Mouse (Mus musculus) lung, adult 18-20 months (tissue): Measurements from ENCODE around the gene Smim7.

Source experiments
- DNase-seq, 2 experiments: peaks; one replicate each; pipeline ENCODE4 v3.0.0; 2022; ENCODE audit warnings: mixed read lengths in 2 of 2

The Smim7 gene

DNA sequence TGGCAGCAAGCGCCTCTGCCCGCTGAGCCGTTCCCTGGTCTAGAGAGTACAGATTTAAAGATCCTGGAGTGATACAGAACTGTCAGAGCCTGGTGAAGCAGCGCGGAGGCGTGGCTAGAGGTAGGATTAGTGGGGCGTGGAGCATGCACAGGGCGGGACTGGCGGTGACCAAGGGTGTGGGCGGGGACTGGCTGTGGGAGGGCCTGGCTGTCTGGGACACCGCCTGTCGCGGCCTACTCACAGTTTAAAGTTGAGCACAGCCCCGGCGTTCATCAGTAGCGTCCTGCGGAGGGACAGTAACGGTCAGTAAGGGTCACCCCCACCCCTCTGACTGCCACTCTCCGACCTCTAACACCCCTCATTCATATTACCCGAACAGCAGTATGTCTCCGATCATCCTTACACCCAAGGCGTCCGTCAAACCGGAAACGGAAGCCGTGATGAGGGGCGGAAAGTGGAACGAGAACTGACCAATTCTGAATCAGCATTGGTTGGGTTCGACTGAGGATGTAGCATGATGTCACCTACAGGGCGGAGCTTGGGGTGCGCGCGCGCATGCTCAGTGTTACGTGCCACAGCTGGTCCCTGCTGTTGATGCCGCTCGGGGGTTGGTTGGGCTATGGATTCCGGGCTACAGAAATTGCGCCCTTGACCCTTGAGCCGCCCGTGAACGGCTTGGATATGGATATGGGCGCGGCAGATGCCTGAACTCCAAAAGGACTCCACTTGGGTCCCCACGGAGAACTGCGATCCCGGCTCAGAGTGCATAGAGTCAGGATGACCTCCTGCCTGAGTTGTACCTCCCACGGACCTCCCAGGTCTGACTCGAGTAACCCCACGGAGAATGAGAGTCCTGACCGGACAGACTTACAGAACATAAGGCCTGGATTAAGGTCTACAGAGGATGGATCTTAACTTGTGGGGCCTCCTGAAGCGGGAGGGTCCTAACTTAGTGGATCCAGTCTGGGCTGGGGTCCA lies at the start of gene Smim7:
Smim7 (minus strand) TSS at position 456 of the 978 bp plus-strand sequence.
- peak; percentile 99 for DNase-seq

DNA sequence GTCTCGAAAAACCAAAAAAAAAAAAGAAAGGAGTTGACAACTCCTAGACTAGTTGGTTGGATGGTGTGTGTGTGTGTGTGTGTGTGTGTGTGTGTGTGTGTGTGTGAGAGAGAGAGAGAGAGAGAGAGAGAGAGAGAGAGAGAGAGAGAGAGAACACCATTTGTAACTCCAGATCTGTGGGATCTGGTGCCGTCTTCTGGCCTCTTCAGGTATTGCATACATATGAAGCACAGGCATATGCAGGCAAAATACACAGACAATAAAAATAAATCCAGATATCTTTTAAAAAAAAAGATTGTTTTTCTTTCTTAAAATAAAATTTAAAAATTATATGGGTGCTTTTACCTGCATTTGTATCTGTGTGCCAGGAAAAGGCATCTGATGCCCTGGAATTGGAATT lies 19.3 kb upstream of the Smim7 start:
- DNase-seq: peak; percentile 23 to 38

DNA sequence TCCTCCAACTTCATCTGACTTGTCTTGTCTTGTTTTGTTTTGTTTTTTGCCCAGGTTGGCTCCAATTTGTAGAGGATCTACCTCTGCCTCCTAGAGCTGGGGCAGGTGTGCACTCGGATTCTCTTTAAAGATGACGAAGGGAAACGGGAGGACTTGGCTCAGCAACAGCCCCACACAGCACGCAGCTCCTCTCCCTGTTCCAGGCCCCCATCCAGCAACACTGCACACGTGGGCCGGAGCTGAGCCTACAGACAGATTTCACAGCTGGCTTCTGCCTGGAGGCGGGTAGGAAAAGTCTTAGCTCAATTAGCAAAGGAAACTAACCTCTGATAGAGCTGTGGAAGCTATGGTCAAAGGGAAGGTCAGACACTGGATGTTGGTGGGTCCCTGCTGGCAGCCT lies 18.4 kb upstream of the Smim7 start:
- peak in 1 of 2 experiments; percentile 18 for DNase-seq

DNA sequence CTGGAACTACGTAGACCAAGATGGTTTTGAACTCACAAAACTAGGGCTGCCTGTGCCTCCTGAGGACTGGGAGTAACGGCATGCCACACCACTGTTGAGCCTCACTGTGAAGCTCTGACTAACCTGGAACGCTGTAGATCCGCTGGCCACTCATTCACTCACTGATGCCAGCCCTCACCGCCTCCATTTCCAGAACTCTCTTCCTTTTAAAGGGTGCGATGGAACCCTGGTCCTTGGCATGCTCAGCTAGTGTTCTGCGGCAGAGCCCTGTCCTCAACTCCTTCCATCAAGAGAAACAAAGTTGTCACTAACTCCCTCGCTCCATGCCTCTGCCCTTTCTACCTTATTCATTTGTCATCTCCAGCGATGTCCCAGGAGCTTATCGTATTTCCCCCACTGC lies 18.0 kb upstream of the Smim7 start:
- no peak for DNase-seq

DNA sequence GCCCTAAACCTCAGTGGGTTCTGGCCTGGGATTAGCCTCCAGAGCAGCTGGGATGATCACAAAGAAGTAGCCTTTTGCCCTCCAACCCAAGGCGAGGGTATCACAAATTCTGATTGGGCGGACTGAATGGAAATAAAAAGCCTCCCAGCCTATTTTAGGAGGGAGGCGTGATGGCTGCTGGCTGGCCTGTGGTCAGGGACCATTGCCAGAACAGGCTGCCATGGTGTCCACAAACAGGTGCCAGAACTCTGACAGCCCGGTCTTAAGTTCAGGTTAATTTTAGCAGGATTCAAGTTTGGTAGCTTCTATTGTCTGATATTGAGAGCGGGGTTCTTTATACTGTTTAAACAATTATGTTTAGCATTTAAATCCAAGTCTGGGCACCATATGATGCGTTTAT lies 16.9 kb upstream of the Smim7 start:
- DNase-seq: peak; percentile 15 to 37

DNA sequence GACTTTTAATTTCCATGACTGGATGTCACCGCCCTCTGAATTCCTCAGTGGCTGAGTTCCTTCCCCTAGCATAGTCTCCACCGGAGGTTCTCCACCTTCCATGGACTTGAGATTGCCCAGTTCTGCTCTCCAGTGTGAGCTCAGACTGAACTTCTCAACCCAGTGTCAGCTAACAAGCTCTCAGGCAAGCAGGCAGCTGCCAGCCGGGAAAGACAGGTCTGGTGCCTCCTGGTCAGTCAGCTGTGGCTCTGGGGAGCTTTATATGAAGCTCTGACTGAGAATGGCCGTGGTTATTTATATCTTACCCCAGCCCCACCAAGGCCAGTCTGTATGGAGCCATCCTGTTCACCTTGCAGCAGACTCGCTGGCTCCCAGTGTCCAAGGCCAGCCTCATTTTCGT lies 13.5 kb upstream of the Smim7 start:
- no peak for DNase-seq

DNA sequence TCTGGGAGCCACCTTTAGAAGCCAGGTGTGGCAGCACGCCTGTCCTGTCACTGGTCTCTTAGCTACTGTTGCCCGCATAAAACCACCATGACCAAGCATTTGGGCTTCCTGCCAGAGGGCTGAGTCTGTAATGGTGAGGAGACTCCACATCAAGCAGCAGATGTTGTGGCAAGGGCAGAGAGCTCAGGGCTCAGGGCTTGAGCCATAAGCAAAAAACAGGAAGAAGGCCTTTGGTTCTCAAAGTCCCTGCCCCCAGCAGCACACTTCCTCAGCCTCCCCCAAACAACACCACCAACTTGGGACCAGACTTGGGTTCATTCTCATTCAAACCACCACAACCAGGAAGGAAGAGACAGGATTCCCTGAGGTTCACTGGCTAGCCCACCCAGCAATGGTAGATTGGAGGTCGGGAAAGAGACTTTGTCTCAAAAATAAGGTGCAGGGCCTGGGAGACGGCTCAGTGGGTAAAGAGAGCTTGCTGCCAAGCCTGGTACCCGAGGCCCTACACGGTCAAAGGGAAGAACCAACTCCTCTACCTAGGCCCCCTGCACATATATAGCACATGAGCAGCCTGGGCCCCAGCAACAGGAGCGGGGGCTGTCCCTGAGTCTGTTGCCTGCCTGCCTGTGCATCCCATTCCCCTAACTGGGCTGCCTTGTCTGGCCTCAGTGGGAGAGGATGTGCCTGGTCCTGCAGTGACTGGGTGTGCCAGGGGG lies 12.3 kb upstream of the Smim7 start:
- DNase-seq: peak; percentile 57 to 71

DNA sequence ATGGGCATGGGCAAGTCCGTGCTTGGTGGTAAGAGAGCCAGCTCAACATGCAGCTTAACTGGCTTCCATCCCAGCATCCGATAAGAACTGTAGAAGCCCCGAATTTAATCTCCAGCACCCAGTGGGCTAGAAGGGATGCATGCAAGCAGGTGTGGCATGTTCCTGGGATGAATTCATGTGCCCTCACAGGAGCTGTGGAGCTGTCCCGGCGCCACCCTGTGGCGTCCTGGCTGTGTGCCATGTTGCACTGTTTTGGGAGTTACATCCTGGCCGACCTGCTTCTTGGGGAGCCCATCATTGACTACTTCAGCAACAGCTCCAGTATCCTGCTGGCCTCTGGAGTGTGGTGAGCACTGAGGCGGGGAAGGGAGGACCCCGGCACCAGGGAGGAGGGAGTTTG lies 8.5 kb upstream of the Smim7 start:
- DNase-seq: no peak

DNA sequence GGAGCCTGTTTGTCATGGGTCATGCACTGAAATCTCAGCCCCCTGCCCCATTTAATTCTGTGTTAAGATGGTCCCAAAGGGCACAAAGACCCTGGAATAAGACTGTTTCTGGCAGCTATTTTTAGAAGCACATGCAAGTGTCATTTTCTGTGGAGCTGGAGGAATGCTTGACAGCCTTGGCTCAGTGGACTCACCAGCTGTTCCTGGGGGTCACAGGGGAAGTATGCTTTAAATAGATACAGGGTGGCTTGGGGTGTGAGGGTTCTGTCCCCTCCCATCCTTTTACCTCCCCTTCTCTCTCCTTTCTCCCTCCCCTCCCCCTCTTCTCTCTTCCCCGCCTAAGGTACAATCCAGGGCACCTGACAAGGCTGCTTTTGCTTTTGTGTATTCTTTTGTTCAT lies 7.1 kb upstream of the Smim7 start:
- no peak for DNase-seq

DNA sequence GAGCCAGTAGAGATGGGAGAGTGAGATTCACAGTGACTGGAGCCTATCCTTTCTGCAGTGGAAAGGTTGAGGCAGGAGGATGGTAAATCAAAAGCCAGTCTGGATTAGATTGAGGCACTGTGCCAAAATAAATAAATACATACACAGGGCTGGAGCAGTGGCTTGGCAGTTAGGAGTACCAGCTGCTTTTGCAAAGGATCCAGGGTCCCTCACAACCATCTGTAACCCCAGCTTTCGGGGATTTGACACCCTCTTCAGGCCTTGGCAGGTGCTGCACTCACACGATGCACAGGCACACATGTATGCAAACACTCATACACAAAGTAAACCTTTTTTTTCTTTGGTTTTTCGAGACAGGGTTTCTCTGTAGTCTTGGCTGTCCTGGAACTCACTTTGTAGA lies 6.4 kb upstream of the Smim7 start:
- no peak for DNase-seq

DNA sequence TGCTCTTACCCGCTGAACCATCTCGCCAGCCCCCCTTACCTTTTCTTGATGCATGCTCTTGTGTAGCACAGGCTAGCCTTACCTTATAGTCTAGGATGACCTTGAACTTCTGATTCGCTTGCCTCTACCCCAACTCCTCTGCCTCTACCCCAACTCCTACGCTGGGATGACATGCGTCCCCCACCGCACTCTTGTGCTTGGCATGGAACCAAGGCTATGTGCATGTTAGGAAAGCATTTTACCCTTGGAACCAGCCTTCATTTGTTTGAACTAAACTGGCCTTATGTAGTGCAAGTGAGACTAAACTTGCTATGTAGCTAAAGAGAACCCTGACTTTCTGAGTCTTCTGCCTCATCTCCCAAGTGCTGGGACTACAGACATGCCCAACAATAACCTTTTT lies 5.0 kb upstream of the Smim7 start:
- no peak for DNase-seq

DNA sequence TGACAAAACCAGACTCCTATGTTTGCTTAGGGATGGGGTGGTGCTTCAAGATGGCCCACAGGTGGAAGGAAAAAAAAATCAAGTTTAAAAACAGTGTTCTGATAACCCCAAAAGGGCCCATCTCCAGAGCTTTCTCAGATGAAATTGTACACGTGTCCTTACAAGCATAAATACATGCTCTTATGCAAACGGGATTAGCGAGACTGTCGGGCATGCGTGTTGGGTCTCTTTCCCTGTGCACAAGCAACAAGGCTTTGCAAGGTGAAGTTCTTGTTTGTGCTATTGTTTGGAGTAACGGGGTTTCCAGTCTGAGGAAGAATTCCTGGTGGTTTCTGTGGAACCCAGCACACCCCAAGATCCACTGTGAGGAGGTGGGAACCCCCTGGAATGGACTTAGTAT lies 2.6 kb upstream of the Smim7 start:
- no peak for DNase-seq

DNA sequence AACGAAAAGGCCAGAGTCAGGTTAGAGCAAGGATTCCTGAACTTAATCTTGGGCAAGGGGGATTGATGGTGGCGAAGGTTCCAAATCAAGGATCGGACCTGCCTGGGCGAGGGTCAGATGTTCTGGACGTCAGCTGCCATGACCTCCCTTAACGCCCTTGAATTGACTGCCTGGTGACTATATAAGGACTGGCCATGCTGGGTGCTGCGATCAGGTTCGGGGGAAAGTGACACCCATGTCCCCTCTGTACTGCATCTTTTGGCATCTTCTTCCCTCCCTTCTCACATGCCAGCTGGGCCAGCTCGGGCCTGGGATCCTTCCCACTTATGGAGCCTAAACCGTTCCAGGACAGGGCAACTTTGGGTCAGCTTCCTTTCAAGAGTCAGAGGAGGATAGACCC lies 1.6 kb upstream of the Smim7 start:
- DNase-seq: no peak

DNA sequence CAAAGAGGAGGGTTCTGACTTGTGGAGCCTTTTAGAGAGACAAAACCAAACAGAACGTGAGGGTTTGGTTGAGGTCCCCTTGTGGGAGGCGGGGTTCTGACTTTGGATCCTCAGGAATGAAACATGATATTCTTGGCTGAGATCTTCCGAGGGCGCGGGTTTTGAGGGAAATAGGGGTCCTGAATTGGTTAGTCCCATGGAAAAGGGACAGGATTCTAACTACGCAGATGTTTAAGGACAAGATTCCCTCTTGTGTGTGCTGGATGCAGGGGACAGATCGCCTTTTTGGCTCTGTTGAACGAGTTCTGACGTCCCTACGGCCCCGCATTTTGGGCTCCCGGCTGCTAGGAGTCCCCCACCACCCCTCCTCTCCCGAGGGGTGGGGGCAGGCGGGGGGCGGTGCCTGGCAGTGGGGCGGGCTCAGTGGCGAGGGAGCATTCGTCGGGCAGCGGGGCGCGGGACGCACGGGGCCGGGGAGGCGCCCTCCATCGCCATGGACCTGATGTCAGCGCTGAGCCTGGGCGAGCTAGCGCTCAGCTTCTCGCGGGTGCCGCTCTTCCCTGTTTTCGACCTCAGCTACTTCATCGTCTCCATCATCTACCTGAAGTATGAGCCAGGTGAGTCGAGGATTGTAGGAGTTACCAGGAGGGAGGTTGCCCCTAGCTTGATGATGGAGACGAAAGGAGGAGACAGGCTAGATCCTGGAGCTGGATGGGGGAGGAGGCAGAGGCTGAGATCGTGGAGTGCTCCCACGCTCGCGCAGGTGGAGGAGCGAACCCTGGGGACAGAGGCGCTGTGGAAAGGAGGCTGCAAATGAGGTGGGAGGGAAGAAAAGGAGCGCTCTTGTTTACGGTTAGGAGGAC lies 954 bp upstream of the Smim7 start, which contains the start of gene Tmem38a:
Tmem38a (plus strand) TSS at position 445 of the 863 bp plus-strand sequence.
- DNase-seq: peak; percentile 79 to 83

DNA sequence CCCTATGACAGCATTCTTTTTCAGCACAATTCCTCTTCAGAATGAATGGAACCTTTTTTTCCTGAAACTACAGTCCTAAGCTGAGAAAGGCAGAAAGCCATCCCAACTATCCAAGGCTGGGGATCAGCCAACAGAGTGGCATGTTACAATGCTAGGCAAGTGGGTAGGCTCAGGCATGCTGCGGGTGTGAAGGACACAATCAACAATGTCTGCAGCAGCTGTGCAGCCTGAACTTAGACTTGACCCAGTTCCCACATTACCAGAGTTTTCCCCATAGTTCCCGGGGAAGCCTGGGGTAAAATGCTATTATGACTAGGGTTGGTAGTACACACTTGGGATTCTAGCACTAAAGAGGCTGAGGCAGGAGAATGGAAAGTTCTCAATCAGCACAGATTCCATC lies 4.9 kb downstream of the Smim7 start:
- no peak for DNase-seq

DNA sequence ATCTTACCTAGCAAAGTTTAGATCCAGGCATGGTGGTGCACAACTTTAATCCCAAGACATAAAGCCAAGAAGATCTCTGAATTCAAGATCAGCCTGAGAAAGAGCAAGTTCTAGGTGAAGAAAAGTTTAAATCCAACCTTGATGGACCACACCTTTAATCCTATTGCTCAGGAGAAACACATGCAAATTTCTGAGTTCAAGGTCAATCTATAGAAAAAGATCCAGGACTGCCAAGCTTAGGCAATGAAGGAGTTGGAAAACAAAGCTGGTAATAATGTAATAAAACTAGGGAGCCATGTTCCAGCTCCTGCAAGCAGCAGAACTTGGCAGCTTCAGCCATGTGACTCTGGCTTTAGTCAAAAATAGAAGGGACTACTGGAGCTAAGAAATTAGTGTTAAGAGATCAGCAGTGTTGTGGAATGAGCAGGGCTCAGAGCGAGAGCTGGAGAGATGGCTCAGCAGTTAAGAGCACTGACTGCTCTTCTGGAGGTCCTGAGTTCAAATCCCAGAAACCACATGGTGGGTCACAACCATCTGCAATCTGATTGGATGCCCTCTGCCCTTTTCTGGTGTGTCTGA lies 9.7 kb downstream of the Smim7 start:
- no peak for DNase-seq

DNA sequence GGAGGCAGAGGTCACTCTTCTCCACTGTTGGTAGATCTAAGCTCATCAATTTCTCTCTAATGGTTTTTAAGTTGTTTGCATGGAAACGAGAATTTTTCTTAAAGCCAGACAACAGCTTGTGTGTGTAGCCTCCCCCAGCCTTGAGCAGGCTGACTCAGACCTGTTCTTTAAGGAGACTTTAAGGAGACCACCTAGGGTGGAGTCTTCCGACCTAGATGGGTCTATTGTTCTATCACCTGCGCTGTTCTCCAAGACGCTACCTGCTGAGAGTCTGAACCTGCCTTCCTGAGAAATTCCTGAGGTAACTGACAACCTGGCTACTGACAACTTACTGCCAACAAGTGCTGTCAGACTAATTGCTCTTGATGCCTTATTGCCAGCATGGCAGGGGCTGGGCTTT lies 15.1 kb downstream of the Smim7 start:
- DNase-seq: no peak

DNA sequence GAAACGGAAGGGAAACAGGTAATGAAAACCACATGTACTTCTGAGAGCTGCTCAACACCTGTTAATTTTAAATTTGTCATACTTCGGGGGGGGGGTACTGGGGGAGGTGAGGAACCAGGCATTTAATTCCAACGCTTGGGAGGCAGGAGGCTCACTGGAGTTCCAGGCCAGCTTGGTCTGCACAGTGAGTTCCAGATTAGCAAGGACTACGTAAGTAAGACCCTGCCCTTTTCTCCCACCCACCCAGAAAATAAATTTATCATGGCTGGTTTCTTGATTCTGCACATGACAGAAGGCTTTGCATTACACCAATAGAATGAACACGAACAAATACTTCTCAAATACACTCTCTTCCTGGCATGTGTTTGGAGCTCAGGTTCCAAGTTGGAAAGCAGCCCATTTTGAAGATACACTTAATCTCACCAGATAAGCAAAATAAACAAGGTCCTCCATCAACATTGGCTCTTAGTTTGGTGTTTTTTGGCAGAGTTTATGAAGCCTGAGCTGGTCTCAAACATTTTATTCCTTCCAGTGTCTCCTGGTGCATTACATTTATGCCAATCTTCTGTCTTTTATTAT lies 21.5 kb downstream of the Smim7 start:
- peak; percentile 48 to 79 for DNase-seq

DNA sequence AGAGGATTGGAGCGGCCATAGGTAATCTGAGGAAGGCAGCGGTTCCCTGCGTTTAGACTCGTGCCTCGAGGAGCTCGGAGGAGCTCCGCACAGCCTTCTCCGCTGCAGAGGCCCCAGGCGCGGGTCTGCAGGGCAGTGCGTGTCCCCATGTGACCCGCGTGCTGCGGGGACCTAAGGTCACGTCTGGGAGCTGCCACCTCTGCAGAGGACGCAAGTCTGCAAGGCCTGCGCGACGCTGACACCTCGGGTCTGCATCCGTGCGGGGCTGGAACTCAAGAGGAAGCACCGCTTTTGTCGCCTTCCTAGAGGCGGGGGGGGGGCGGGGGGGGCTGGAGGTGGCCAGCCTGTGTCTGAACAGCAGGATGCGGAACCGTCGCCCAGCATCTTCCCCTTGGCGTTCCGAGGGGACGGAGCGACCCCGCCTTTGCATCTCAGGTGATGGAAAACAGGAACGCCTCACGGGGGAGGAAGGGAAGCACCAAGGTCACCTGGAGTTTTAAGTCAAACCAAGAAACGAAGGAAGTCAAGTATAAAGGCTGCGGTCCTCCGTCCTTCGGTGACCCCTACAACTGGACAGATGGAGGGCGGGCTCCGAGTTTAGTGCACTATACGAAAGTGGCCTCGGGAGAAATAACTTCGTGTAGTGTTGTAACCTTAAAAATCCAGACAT lies 22.1 kb downstream of the Smim7 start:
- peak in 1 of 2 experiments; percentile 29 for DNase-seq

DNA sequence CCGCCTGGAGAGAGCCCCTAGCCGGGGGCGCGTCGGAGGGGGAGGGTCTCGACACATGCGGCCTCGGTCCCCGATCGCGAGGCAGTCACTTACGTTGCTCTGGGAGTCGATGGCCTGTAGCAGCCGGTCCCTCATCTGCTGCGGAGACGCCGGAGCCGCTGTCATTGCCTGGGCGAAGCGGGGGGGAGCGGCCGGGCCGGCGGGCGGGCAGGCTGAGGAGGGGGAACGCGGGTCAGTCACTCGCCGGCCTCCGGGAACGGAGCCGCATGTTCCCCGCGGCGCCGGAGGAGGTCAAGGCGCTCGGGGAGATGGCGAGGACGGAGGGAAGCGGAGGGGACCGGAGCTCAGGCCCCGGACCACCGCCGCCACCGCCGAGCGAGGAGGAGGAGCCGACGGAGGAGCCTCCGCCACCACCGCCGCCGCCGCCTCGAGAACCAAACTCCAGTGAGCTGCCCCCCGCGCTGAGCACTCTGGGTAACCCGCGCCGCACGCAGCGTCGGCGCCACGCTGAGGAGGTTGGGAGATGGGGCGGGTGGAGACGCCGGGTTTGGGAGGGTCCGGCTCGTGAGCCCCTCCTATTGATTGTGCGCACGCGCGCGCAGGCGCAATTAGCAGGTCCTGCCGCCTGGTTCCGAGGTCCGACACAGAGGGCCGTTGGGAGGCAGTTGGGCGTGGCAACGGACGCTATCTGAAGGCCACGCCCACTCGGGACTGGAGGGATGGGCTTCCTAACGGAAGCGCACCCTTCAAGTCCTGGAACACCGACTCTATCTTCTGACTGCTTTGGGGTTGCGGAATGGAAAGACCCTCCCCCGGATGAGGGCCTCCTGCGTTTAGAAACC lies 22.9 kb downstream of the Smim7 start, which contains the start of gene Med26:
Med26 (minus strand) TSS at position 469 of the 842 bp plus-strand sequence.
- peak; percentile 99 for DNase-seq
